Mouse (Mus musculus): ENCODE measurements around the gene Lmcd1.

DNA sequence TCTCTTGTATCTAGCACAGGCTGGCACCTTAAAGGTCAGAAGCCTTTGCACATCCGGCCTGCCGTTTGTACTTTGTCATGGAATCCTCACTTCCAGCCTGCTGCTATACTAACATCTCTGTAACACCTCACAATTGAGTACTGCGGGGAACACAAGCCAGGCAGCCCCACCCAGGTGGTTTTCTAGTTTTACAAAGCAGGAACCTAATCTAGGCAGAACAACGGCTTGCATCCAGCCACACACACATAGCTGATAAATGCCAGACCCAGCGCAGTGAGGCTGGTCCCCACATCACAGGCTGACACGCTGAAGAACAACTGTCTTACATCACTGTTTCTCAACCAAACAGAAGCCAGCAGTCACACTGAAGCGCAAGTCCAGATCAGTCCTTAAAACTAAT is 28.7 kb downstream of the Lmcd1 start:
- TF ChIP-seq CTCF (IDR thresholded peaks at IDR 0.05; ENCODE audit: borderline replicate concordance, control insufficient read depth, extremely low read depth, insufficient read depth, low read length, poor library complexity) (no peak), POLR2A (IDR thresholded peaks at IDR 0.05; ENCODE audit: control insufficient read depth, extremely low read depth, insufficient read depth, low read length, poor library complexity) (no peak)

All from thymus, adult 2 months (tissue).